In the genomic region with DNA sequence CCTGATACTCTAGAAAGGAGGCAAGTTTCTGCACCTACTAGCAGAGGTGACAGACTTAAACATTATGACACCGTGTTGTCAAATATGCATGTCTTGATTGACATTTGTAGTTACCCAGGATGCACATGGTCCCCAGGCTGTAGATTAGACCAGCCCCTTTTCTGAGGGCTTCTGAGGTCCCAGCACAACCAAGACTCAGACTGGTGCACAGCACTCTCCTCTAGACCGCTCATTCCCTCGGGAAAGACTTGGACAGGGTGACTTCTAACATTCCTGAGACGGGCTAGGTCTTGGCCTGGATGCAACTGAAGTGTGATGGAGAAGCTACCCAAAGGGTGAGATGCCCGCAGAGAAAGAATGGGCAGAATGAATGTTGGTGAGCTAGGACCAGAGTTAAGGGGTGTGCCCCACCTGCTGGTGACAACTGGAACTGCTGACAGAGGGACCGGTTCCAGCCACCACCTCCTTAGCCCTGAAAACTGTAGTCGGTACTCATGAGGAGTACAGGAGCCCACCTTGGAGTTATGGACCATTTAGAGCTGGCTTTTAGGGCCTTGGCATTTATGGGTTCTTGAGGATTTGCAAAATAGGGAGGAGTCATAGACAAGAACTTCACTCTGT, we compare ENCODE assay signal across 9 mouse cellular contexts. TPM values are rescaled to one million over a fixed set of nuclear protein-coding genes. Genes with fewer than 3 reads are reported as not detected.
DNase-seq lines count a peak whose midpoint lies in the region; ATAC-seq lines count a peak whose summit lies in the region.
"Had no signal": no experiment of that assay in that cellular context is flagged by ENCODE, and none has a peak within 500 bp of the region (broad histone marks: within the 10 kb centered on the region; RNA-seq: fewer than 3 reads in every experiment).

No protein-coding gene starts in this region.

- no peak overlapping the region for H3K4me2 ChIP-seq in intestine, embryonic 16.5 days (ENCODE audit: low read depth, low read length)
- H3K4me2 ChIP-seq in midbrain, embryonic 12.5 days (replicated peaks): no peak overlapping the region

- no peak overlapping the region for H3K9ac ChIP-seq in intestine, embryonic 16.5 days (ENCODE audit: low read depth, low read length)
- H3K9ac ChIP-seq in midbrain, embryonic 12.5 days (replicated peaks): no peak overlapping the region

- no peaks in the 10 kb centered on the region for H3K27me3 ChIP-seq in intestine, embryonic 16.5 days (replicated peaks; ENCODE audit: control insufficient read depth, insufficient read depth, low read length)
- H3K27me3 ChIP-seq in midbrain, embryonic 12.5 days: no peaks in the 10 kb centered on the region

- no peaks in the 10 kb centered on the region for H3K9me3 ChIP-seq in intestine, embryonic 16.5 days (ENCODE audit: control insufficient read depth, low read length)
- H3K9me3 ChIP-seq in midbrain, embryonic 12.5 days: no peaks in the 10 kb centered on the region
- H3K9me3 ChIP-seq: megakaryocyte, embryonic 14.5 days had no signal

- peaks cover 4% of the 10 kb centered on the region; the same call in 1 of the 2 replicates for H3K36me3 ChIP-seq in intestine, embryonic 16.5 days (ENCODE audit: control insufficient read depth, insufficient read depth, low read length)
- H3K36me3 ChIP-seq in midbrain, embryonic 12.5 days: peaks cover 33% of the 10 kb centered on the region

- H3K4me3 ChIP-seq in intestine, embryonic 16.5 days (ENCODE audit: low read length): no peak overlapping the region
- no peak overlapping the region for H3K4me3 ChIP-seq in midbrain, embryonic 12.5 days
- H3K4me3 ChIP-seq: megakaryocyte, embryonic 14.5 days had no signal

- peak; percentile 74 to 92 for DNase-seq in adrenal gland, adult (ENCODE audit: inconsistent age in 2 of 2, low spot score in 1 of 2)
- peak; percentile 92 to 95 for DNase-seq in cerebellum, postnatal 10 days
- DNase-seq in frontal cortex, postnatal 14 days (ENCODE audit: low spot score in 2 of 2): peak; percentile 57 to 82
- peak; percentile 79 to 81 for DNase-seq in left cerebral cortex, postnatal 10 days (ENCODE audit: extremely low spot score in 1 of 2, low spot score in 2 of 2)
- peak; percentile 89 for DNase-seq in right cerebral cortex, postnatal 4 days

- 27% methylated on average over 7 of the region's 7 CpGs for WGBS in intestine, embryonic 16.5 days
- 30% methylated on average over 7 of the region's 7 CpGs for WGBS in midbrain, embryonic 12.5 days

- intact Hi-C loops in left cerebral cortex, postnatal 10 days (cut with DNase I): no loop called here

- H3K4me1 ChIP-seq in intestine, embryonic 16.5 days (ENCODE audit: control insufficient read depth, insufficient read depth, low read length): no peaks in the 10 kb centered on the region
- no peaks in the 10 kb centered on the region for H3K4me1 ChIP-seq in midbrain, embryonic 12.5 days

- H3K27ac ChIP-seq in intestine, embryonic 16.5 days (ENCODE audit: low read length): no peak overlapping the region
- H3K27ac ChIP-seq in midbrain, embryonic 12.5 days (replicated peaks): no peak overlapping the region

- peak; percentile 53; the same call in 1 of the 2 replicates for ATAC-seq in intestine, embryonic 16.5 days
- peak; percentile 27; the same call in 1 of the 2 replicates for ATAC-seq in midbrain, embryonic 12.5 days (ENCODE audit: low FRiP score, low read depth)
- ATAC-seq in activated CD4-positive, CD25-positive, alpha-beta regulatory T cell, adult 4 months: no peak

RNA-seq across cellular contexts. Expression of gene Aar2, which starts 31.7 kb away (rescaled TPM):
- 33.1 and 33.2 TPM in 2 replicates for polyA plus RNA-seq in intestine, embryonic 16.5 days (2015; fragmentation: Nextera tagmentation; extraction: Ambion mirVana)
- 10 to 100 TPM; 33.8 to 35.9 TPM for total RNA-seq in left cerebral cortex, postnatal 10 days (2021)
- polyA plus RNA-seq in midbrain, embryonic 12.5 days (2016; fragmentation: Nextera tagmentation; extraction: Ambion mirVana): 41.2 and 46.0 TPM in 2 replicates
- polyA plus RNA-seq in activated CD4-positive, CD25-positive, alpha-beta regulatory T cell, adult 4 months (2017; shearing (Covaris generic)): 10 to 100 TPM; 27.3 to 32.8 TPM
